Mouse (Mus musculus) layer of hippocampus, adult 2 months (tissue): ENCODE measurements at regions not wholly inside any gene's neighbourhood (a gene's known extent, or its start where the extent isn't known, plus 50 kb on each side); places are given as distances from the start of the nearest gene placed in this dataset.

Source experiments
- DNase-seq, 2 experiments: peaks; one replicate each; pipeline ENCODE4 v3.0.0; 2022; ENCODE audit warnings: low spot score in 2 of 2
- H3K27ac ChIP-seq: fragments of 200-600 bp; 2 replicates; pipeline ENCODE4 v1.8.1; 2022
- H3K4me3 ChIP-seq: fragments of 200-600 bp; 2 replicates; pipeline ENCODE4 v1.8.1; 2022; ENCODE audit warnings: mild to moderate bottlenecking
- CTCF ChIP-seq: fragments of 200-600 bp; conservative IDR thresholded peaks from 2 replicates; pipeline ENCODE4 v1.8.1; 2022; ENCODE audit warnings: antibody characterized with exemption, mild to moderate bottlenecking, moderate library complexity

DNA sequence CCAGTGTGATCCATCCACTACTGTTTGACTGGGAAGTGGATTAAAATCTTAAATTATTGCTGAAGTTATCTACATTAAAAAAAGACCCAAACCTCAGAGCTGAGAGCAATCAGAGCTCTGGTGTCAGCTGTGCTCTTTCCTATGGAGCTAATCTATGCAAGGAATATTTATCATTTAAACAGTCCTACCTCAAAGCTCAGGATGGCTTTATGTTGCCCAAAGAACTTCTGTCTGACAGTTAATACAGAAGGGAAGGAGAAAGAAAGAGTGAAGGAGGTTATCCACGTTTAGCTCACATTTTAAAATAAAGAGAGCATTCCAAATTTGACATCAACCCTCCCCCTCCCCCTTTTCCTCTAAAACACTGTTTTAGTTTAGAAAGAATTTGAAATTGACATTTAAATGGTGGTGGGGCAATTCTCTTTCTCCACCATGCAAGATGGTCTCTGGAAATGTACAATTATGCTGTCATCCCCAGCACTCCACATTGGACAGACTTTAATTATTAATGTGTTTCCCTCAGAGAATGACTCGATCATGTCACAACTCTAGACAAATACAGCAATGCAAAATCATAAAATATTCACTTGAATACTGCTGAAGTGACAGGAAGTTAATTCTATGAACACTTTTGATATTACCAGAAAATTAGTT lies 1141.5 kb upstream of the Adgrl4 start:
- DNase-seq = no peak
- H3K4me3 ChIP-seq = no peak overlapping the region
- no peak overlapping the region for H3K27ac ChIP-seq
- TF ChIP-seq CTCF = no peak

DNA sequence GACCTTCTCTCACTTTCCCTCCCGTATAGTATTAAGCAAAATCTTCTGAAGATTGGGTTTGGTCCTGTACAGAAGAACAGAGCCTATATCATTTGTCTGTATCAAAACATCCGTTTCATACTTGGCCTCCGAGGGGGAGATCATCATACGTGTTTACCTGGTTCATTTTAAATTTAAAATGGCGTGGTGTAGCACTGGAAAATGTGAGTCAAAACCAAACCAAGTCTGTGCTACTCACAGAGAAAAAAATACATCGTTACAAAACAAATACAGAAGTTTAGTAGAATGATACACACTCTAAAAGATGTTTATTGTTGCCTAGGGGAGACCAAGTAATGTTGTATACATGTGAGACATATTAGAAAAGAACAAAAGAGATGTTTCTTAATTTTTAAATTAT lies 1108.9 kb upstream of the Adgrl4 start:
- Histone ChIP-seq H3K4me3 (no peak overlapping the region), H3K27ac (no peak overlapping the region)
- TF ChIP-seq CTCF = no peak
- no peak for DNase-seq

DNA sequence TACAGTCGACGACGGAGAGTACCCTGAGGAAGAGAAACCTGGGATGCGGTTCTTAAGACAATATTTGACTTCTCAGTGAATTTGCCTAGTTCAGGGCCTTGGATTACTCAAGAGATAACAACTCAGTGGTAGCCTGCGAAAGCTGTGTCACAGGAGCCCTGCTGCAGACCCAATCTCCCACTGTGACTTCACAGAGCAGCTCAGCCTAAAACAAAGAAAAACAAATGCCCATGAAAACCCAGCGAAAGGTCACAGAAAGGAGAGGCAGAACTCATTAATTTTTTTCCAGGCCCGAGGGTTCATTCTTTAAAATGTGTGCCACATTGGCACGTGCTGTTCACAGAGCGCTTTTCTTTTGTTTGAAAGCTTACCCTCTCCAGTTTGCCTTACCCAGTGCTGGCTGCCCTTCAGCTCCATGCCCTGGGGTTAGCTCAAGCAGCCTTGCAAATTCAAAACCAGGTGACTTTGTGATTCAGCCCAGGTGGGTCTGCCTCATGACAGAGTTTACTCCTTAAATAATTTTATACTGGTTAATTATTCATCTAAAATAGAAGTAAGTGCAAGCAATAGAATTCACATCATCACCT lies 1085.5 kb upstream of the Adgrl4 start:
- DNase-seq = no peak
- no peak for TF ChIP-seq CTCF
- no peak overlapping the region for H3K27ac ChIP-seq
- H3K4me3 ChIP-seq = no peak overlapping the region

DNA sequence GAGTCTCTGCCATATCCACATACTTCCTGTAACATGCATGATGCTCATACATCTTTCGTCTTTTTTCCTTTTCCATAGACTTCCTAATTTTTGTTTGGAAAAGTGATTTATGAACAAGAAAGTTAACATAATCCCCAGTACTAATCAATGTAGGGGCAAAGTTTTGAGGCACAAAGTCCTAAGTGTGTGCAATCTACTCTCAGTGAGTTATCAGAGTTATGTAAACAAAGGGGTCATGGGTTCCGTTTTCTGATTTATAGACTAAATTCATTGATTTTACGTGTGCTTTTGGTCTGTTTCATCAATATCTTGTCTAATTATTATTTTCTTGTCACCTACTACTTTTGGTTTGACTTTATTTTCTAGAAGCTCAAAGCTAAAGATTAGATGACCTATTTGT lies 1071.9 kb upstream of the Adgrl4 start:
- DNase-seq = no peak
- no peak for TF ChIP-seq CTCF
- H3K4me3 ChIP-seq = no peak overlapping the region
- no peak overlapping the region for H3K27ac ChIP-seq

- peak; percentile 31 to 52 for DNase-seq
- Histone ChIP-seq H3K27ac (no peak overlapping the region), H3K4me3 (no peak overlapping the region)
- peak; percentile 77 for TF ChIP-seq CTCF
Measured at GRCm38 (mm10) chr3:150384996-150385627, 1052.6 kb upstream of the Adgrl4 start.

DNA sequence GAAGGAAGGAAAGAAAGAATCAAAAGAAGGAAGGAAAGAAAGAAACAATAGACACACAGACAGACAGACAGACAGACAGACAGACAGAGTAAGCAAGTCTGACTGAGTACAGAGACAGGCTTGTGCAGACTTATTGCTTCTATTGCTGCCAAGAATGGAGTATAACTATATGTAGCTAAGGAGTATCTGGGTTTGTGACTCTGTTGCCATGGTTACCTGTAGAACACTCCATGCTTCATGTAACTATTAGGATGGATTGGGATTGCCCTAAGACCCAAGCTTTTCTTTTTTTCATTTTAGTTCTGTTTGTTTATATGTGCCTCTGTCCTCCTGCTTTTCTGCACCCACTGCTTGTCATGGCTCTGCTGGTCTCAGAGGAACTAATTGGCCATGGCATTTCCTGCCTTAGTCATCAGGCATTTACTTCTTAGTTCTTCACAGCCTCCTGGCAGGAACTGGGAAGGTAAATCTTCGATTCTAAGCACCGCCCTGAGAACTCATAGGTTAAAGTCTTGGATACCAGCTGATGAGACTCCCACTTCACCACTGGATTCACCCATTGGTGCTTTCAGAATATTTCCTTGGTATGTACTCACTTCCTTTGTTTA lies 1035.9 kb upstream of the Adgrl4 start:
- no peak for DNase-seq
- Histone ChIP-seq H3K27ac (no peak overlapping the region), H3K4me3 (no peak overlapping the region)
- no peak for TF ChIP-seq CTCF

DNA sequence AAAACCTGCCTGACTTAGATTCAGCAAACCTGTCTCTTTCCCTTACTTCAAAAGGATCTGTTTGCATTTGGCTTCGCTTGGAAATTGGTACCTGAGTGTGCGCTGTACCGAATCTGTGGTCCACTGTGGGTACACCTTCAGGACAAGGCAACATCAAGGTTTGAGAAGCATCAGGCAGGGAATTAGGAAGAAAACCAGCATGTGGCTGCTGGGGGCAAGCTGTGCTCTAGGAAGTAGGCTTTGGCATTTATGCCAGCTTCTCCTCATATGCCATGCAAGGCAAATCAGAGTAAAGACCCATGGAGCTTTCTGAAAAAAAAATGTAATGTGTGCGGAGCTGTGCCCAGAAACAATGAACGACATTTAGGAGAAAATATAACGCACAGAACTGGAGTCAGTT lies 1031.6 kb upstream of the Adgrl4 start:
- TF ChIP-seq CTCF = no peak
- no peak for DNase-seq
- H3K27ac ChIP-seq = no peak overlapping the region
- H3K4me3 ChIP-seq = no peak overlapping the region

DNA sequence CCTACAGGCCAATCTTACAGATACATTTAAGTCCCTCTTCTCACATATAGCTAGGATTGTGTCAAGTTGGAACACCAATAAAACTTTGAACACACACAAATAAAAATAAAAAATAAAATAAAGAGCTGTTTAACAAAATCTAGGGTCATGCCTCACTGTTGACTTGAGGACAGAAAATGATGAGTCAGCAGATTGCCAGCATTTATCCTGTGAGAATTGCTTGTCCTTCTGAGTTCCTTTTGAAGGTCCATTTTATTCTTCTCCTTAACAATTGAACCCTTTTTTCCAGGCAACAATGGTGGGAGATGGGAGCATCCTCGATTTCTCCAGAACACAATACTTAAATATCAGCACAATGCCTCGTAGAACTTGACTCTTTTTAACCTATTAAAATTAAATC lies 1022.4 kb upstream of the Adgrl4 start:
- no peak for TF ChIP-seq CTCF
- DNase-seq = no peak
- Histone ChIP-seq H3K27ac (no peak overlapping the region), H3K4me3 (no peak overlapping the region)

GRCm38 (mm10) chr3:150416447-150416846 lies 1021.2 kb upstream of the Adgrl4 start:
- no peak for DNase-seq
- H3K4me3 ChIP-seq = no peak overlapping the region
- no peak for TF ChIP-seq CTCF
- H3K27ac ChIP-seq = no peak overlapping the region

DNA sequence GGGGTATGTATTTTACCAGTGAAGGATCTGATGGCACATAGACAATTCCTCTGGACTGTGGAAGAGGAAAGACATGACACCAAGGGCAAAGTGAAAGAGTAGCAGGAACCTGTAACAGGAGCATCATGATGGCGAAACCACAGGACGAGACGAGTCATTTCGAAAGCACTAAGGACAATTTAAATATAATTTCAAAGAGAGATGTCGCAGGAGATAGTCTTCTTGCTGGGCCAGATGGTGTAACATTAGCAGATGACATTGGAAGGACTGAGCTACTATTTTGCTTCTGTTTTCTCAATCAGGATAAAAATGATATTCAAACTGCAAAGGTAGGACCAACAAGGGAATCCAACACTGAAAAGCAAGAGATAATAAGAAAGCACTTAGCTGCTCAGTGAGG lies 1009.7 kb upstream of the Adgrl4 start:
- TF ChIP-seq CTCF = no peak
- DNase-seq = no peak
- H3K4me3 ChIP-seq = no peak overlapping the region
- H3K27ac ChIP-seq = no peak overlapping the region

- Histone ChIP-seq H3K27ac (no peak overlapping the region), H3K4me3 (no peak overlapping the region)
- TF ChIP-seq CTCF = no peak
- DNase-seq = no peak
Measured at GRCm38 (mm10) chr3:150431291-150431690, 1006.4 kb upstream of the Adgrl4 start.

GRCm38 (mm10) chr3:150435199-150435598 lies 1002.5 kb upstream of the Adgrl4 start:
- peak; percentile 72 for TF ChIP-seq CTCF
- H3K4me3 ChIP-seq = no peak overlapping the region
- peak; percentile 16 to 22 for DNase-seq

DNA sequence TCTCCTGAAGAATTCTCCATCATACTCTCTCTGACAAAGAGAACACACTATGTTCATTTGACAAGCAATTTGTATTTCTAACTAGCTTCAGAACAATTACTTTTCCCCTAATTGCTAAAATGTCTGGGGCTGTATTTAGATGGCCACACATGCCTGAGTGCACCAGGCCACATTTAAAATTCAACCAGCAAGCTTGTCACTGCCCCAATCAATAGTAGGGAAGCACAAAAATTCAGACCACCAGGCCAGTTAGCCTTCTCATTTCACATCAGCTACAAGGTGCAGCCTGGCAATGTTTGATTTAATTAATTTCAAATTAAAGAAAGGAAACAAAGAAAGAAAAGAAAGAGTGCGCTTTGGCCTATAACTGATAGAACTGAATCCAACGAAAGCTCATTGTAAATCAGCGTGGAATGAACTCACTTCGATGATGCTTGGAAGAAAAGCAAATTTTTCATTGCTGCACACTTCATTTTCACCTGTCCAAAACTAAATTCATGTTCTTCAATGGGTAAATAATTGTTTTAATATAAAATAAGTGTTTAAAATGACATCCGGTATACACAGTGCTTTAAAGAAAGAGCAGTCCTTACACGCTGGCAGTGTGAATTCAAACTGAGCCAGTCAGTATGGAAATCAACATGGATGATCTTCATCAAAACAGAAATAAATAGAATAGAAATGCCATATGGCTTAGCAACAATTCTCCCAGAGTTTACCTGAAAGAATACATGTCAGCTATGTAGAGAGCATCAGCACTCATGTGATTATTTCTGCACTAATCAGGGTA lies 1001.7 kb upstream of the Adgrl4 start:
- no peak overlapping the region for H3K27ac ChIP-seq
- no peak for DNase-seq
- no peak for TF ChIP-seq CTCF
- no peak overlapping the region for H3K4me3 ChIP-seq

More at GRCm38 (mm10) chr3:150435199-150435598, 1002.5 kb upstream of the Adgrl4 start:
- H3K27ac ChIP-seq = no peak overlapping the region
